Mouse (Mus musculus) ES-Bruce4 (cell line): ENCODE measurements around the gene Slc39a13. TPM values are rescaled to one million over a fixed set of nuclear protein-coding genes. Genes with fewer than 3 reads are reported as not detected.

Source experiments
- H3K27ac ChIP-seq: 2 replicates; pipeline ENCODE4 v1.5.1; 2012; ENCODE audit warnings: low read length, inconsistent platforms; ENCODE audit not compliant: insufficient read depth
- H3K27me3 ChIP-seq: 2 replicates; pipeline ENCODE4 v1.6.1; 2012; ENCODE audit warnings: mild to moderate bottlenecking, low read length, inconsistent platforms; ENCODE audit not compliant: control insufficient read depth, poor library complexity, insufficient read depth, severe bottlenecking
- H3K36me3 ChIP-seq: 2 replicates; pipeline ENCODE4 v1.6.1; 2012; ENCODE audit warnings: inconsistent platforms, mild to moderate bottlenecking, low read length, moderate library complexity; ENCODE audit not compliant: control insufficient read depth, poor library complexity, insufficient read depth, severe bottlenecking
- H3K4me1 ChIP-seq: one replicate; pipeline ENCODE4 v1.8.1; 2011; ENCODE audit warnings: low read length; ENCODE audit not compliant: control insufficient read depth, insufficient read depth
- H3K4me3 ChIP-seq: 2 replicates; pipeline ENCODE4 v1.5.1; 2011; ENCODE audit warnings: low read depth, mild to moderate bottlenecking, low read length
- H3K9ac ChIP-seq: 2 replicates; pipeline ENCODE4 v1.6.1; 2012; ENCODE audit warnings: low read depth, mild to moderate bottlenecking, inconsistent platforms; ENCODE audit not compliant: poor library complexity, severe bottlenecking
- H3K9me3 ChIP-seq: replicated peaks from 2 replicates; pipeline ENCODE4 v1.6.1; 2012; ENCODE audit warnings: mild to moderate bottlenecking, low read length, inconsistent platforms; ENCODE audit not compliant: control insufficient read depth, poor library complexity, insufficient read depth, severe bottlenecking
- CTCF ChIP-seq: IDR thresholded peaks from one replicate; pipeline ENCODE4 v1.8.1; 2011; ENCODE audit warnings: low read depth, low read length
- EP300 ChIP-seq: IDR thresholded peaks from 2 replicates; pipeline ENCODE4 v1.6.1; 2011; ENCODE audit warnings: low read depth, low read length; ENCODE audit not compliant: insufficient read depth
- POLR2A ChIP-seq: IDR thresholded peaks from one replicate; pipeline ENCODE4 v1.8.1; 2011; ENCODE audit warnings: low read length; ENCODE audit not compliant: insufficient read depth
- polyA plus RNA-seq: library from polyadenylated mRNA; stranded (reverse); fragments of >200 nt; gene quantifications from 2 replicates; pipeline ENCODE4 v1.2.4, GENCODE M21; 2011; ENCODE audit warnings: low read depth; ENCODE audit not compliant: missing spikeins, insufficient read depth, insufficient read length

Slc39a13 gene
- polyA plus RNA-seq, 1 experiment = 9.2 TPM

- Histone ChIP-seq H3K27ac (no peak overlapping the region), H3K4me3 (no peak overlapping the region), H3K36me3 (no peaks in the 10 kb centered on the region), H3K9ac (no peak overlapping the region), H3K27me3 (no peaks in the 10 kb centered on the region), H3K4me1 (no peaks in the 10 kb centered on the region), H3K9me3 (no peaks in the 10 kb centered on the region)
- TF ChIP-seq CTCF (no peak), EP300 (no peak), POLR2A (no peak)
Observed at GRCm38 (mm10) chr2:91097015-91097414, 26.8 kb upstream of the Slc39a13 start.

- TF ChIP-seq POLR2A (no peak), CTCF (no peak), EP300 (no peak)
- H3K4me1 ChIP-seq = no peaks in the 10 kb centered on the region
Observed at GRCm38 (mm10) chr2:91096524-91096923, 26.3 kb upstream of the Slc39a13 start.

GRCm38 (mm10) chr2:91090827-91091226 is 20.6 kb upstream of the Slc39a13 start:
- H3K9me3 ChIP-seq = no peaks in the 10 kb centered on the region

More at GRCm38 (mm10) chr2:91096524-91096923, 26.3 kb upstream of the Slc39a13 start:
- Histone ChIP-seq H3K27ac (no peak overlapping the region), H3K9ac (no peak overlapping the region), H3K9me3 (no peaks in the 10 kb centered on the region), H3K27me3 (no peaks in the 10 kb centered on the region), H3K36me3 (no peaks in the 10 kb centered on the region), H3K4me3 (no peak overlapping the region)

GRCm38 (mm10) chr2:91090208-91090607 is 20.0 kb upstream of the Slc39a13 start:
- no peak overlapping the region for H3K27ac ChIP-seq
- H3K4me1 ChIP-seq = no peaks in the 10 kb centered on the region
- H3K36me3 ChIP-seq = no peaks in the 10 kb centered on the region
- H3K9ac ChIP-seq = no peak overlapping the region
- H3K4me3 ChIP-seq = no peak overlapping the region
- no peak for TF ChIP-seq POLR2A
- TF ChIP-seq CTCF = no peak
- no peak for TF ChIP-seq EP300
- no peaks in the 10 kb centered on the region for H3K27me3 ChIP-seq
- no peaks in the 10 kb centered on the region for H3K9me3 ChIP-seq

More at GRCm38 (mm10) chr2:91090827-91091226, 20.6 kb upstream of the Slc39a13 start:
- no peaks in the 10 kb centered on the region for H3K4me1 ChIP-seq
- no peak for TF ChIP-seq POLR2A
- no peak for TF ChIP-seq CTCF
- TF ChIP-seq EP300 = no peak
- H3K4me3 ChIP-seq = no peak overlapping the region
- no peak overlapping the region for H3K27ac ChIP-seq
- H3K27me3 ChIP-seq = no peaks in the 10 kb centered on the region
- H3K9ac ChIP-seq = no peak overlapping the region
- no peaks in the 10 kb centered on the region for H3K36me3 ChIP-seq

- no peaks in the 10 kb centered on the region for H3K9me3 ChIP-seq
- no peak overlapping the region for H3K9ac ChIP-seq
- no peaks in the 10 kb centered on the region for H3K4me1 ChIP-seq
- no peak overlapping the region for H3K27ac ChIP-seq
- no peaks in the 10 kb centered on the region for H3K36me3 ChIP-seq
- no peak overlapping the region for H3K4me3 ChIP-seq
- H3K27me3 ChIP-seq = no peaks in the 10 kb centered on the region
- TF ChIP-seq POLR2A (no peak), CTCF (no peak), EP300 (no peak)
Observed at GRCm38 (mm10) chr2:91088987-91089386, 18.8 kb upstream of the Slc39a13 start.

- TF ChIP-seq CTCF = no peak
- TF ChIP-seq EP300 = no peak
- no peak for TF ChIP-seq POLR2A
- no peaks in the 10 kb centered on the region for H3K4me1 ChIP-seq
- H3K4me3 ChIP-seq = no peak overlapping the region
- H3K9me3 ChIP-seq = no peaks in the 10 kb centered on the region
- H3K27me3 ChIP-seq = no peaks in the 10 kb centered on the region
- no peaks in the 10 kb centered on the region for H3K36me3 ChIP-seq
- H3K9ac ChIP-seq = no peak overlapping the region
- H3K27ac ChIP-seq = no peak overlapping the region
Observed at GRCm38 (mm10) chr2:91087453-91087852, 17.2 kb upstream of the Slc39a13 start.
